Mouse (Mus musculus) C2C12 (cell line): Measurements from ENCODE around the gene Ern1. TPM values are rescaled to one million over a fixed set of nuclear protein-coding genes. Genes with fewer than 3 reads are reported as not detected.
A peak's percentile ranks its signal among the peaks of the same experiment; 100 is the strongest.
"Not testable (repeated sequence)": the region's sequence is repeated elsewhere in the genome, so short reads cannot be mapped to it uniquely, and the experiment has no call there.

Source experiments
- H3K27me3 ChIP-seq: one replicate; pipeline ENCODE4 v1.6.1; 2011; ENCODE audit not compliant: control insufficient read depth, insufficient read depth, insufficient read length
- H3K36me3 ChIP-seq: one replicate; pipeline ENCODE4 v1.6.1; 2011; ENCODE audit not compliant: control insufficient read depth, insufficient read depth
- H3K4me3 ChIP-seq: one replicate; pipeline ENCODE4 v1.5.1; 2011; ENCODE audit warnings: mild to moderate bottlenecking, control low read depth; ENCODE audit not compliant: poor library complexity, insufficient read depth, severe bottlenecking
- H3K79me2 ChIP-seq: one replicate; pipeline ENCODE4 v1.6.1; 2011; ENCODE audit not compliant: control insufficient read depth, insufficient read depth
- H3K79me3 ChIP-seq: one replicate; pipeline ENCODE4 v1.6.1; 2011; ENCODE audit warnings: low read depth, control low read depth
- H3ac ChIP-seq: one replicate; pipeline ENCODE3; 2011; ENCODE audit warnings: low read depth; ENCODE audit not compliant: control insufficient read depth, insufficient read length
- CEBPB ChIP-seq: IDR thresholded peaks from one replicate; pipeline ENCODE4 v1.6.1; 2011; ENCODE audit warnings: low read depth, mild to moderate bottlenecking, control low read depth, moderate library complexity
- CTCF ChIP-seq: IDR thresholded peaks from one replicate; pipeline ENCODE4 v1.5.1; 2011; ENCODE audit not compliant: control insufficient read depth, insufficient read depth, insufficient read length
- FOSL1 ChIP-seq: IDR thresholded peaks from one replicate; pipeline ENCODE4 v1.8.0; 2011; ENCODE audit warnings: mild to moderate bottlenecking, low read length; ENCODE audit not compliant: poor library complexity, insufficient read depth, severe bottlenecking
- MAX ChIP-seq: IDR thresholded peaks from one replicate; pipeline ENCODE4 v1.6.1; 2011; ENCODE audit warnings: mild to moderate bottlenecking, control low read depth
- MYOD1 ChIP-seq: IDR thresholded peaks from one replicate; pipeline ENCODE4 v1.6.1; 2011; ENCODE audit warnings: low read depth; ENCODE audit not compliant: control insufficient read depth, insufficient read length
- MYOG ChIP-seq: IDR thresholded peaks from one replicate; pipeline ENCODE4 v1.6.1; 2011; ENCODE audit not compliant: control insufficient read depth, insufficient read length; ENCODE audit errors: extremely low read depth
- USF1 ChIP-seq: IDR thresholded peaks from one replicate; pipeline ENCODE4 v1.6.1; 2011; ENCODE audit warnings: low read depth, mild to moderate bottlenecking, control low read depth, moderate library complexity
- polyA plus RNA-seq: library from polyadenylated mRNA; unstranded; fragments of >200 nt; fragmentation: generic; extraction: Trizol; gene quantifications from one replicate; pipeline ENCODE4 v1.2.1, GENCODE M21; 2012; ENCODE audit warnings: missing spikeins

The Ern1 gene
- polyA plus RNA-seq, 1 experiment: 6.0 TPM

DNA sequence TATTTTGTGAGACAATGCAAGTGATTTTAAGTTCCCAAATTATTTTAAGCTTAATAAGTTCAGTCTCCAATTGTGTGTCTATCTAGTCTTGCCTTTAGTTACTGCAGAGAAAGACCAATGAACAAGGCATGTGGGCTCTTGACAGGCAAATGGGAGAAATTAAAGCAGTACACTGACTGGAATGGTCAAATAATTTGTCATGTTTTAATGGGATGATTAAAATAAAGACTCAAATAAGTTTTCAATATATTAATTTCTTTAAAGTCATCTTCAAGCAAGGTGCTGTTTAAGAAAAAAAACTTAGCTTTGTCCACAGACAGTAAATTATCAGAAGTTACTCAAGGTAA lies 14.5 kb upstream of the Ern1 start:
- TF ChIP-seq MYOD1: no peak
- peaks cover 8% of the 10 kb centered on the region for H3K79me2 ChIP-seq
- no peak overlapping the region for H3ac ChIP-seq
- H3K4me3 ChIP-seq: no peak overlapping the region
- no peaks in the 10 kb centered on the region for H3K79me3 ChIP-seq
- peaks cover 8% of the 10 kb centered on the region for H3K36me3 ChIP-seq
- H3K27me3 ChIP-seq: no peaks in the 10 kb centered on the region

DNA sequence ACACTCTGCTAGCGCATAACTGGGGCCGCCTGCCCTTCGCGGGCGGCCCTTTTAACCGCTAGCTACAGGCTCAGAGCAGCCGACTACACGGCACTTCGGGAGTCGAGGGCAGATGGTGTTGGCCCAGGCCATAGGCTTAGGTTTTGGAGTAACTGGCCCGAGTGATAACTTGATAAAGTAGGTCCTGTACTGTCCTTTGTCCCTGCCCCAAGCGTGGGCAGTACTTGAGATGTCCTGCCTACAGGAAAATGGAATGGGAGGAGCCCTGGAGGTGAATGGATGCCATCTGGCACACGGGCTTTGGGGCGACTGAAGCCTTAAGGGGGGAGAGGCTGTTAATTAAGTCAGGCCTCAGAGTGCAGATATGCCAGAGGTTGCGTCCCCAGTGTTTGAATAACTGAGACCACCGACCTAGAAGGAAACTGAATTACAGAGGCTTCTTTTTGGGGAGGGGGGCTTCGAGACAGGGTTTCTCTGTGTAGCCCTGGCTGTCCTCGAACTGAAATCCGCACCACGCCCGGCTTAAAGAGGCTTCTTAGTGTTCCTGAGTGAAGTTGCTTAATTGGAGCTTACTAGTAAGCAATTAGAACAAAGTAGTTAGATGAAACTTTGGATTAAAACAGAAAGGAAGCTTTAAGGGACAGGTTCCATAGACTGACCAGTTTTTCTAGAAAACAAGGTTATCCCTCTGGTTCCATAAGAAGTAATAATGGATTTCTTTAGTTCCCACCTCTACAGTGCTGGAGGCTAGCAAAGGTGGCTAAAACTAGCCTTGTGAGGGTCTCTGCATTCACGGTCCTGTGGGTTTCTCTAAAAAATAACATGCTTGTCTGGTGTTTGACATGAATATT lies 13.9 kb upstream of the Ern1 start:
- Histone ChIP-seq H3K79me2 (peaks cover 8% of the 10 kb centered on the region), H3K79me3 (no peaks in the 10 kb centered on the region), H3ac (peak overlapping the region; percentile 75), H3K36me3 (peaks cover 8% of the 10 kb centered on the region), H3K27me3 (no peaks in the 10 kb centered on the region), H3K4me3 (peak overlapping the region; percentile 100)
- TF ChIP-seq CTCF: no peak
- no peak for TF ChIP-seq MYOG
- TF ChIP-seq CEBPB: no peak
- TF ChIP-seq FOSL1: no peak
- TF ChIP-seq MYOD1: no peak
- TF ChIP-seq MAX: no peak
- no peak for TF ChIP-seq USF1

DNA sequence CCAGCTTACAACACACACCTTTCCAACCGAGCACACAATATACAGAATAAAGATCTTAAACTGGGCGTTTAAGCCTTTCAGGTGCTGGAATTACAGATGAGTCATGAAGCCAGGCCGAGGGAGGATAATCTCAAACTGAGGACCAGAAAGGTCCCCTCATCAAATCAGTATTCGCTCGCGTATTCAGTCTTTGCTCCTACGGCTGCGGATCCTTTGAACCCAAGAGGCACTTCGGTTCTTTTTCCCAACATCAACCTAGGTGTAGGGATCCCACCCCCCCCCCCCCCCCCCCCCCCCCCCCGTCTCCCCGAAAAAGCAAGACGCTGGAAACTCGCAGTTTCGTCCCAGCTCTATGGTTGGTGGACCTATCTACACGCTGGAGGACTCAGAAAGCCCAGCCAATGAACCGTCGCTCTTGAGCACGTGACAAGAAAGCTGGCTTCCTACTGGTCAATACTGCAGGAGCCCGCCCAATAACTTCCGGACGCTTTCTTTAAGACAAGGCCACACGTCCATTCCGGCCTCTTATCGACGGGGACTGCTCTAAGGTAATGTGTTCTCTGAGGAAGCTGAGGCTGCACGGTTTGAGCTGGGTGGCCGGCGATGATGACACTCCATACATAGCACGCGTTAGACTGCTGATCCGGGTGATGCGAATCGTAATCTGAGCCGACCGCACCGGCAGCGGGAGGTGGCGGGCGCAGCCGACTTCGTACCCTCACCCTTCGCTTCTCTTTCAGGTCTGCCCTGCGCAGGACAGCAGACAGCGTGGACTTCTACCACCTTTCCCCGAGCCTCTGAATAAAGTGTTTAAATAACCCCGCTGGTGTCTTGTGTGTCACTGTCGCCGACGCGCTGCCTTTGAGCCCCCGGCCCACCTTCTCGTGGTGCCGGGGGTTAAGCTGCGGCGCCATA lies 13.0 kb upstream of the Ern1 start:
- Histone ChIP-seq H3K79me3 (no peaks in the 10 kb centered on the region), H3K4me3 (peak overlapping the region; percentile 100), H3ac (peak overlapping the region; percentile 75), H3K27me3 (no peaks in the 10 kb centered on the region), H3K36me3 (peaks cover 8% of the 10 kb centered on the region), H3K79me2 (peaks cover 8% of the 10 kb centered on the region)
- no peak for TF ChIP-seq FOSL1
- TF ChIP-seq USF1: peak; percentile 99
- no peak for TF ChIP-seq MYOD1
- TF ChIP-seq MAX: peak; percentile 63

DNA sequence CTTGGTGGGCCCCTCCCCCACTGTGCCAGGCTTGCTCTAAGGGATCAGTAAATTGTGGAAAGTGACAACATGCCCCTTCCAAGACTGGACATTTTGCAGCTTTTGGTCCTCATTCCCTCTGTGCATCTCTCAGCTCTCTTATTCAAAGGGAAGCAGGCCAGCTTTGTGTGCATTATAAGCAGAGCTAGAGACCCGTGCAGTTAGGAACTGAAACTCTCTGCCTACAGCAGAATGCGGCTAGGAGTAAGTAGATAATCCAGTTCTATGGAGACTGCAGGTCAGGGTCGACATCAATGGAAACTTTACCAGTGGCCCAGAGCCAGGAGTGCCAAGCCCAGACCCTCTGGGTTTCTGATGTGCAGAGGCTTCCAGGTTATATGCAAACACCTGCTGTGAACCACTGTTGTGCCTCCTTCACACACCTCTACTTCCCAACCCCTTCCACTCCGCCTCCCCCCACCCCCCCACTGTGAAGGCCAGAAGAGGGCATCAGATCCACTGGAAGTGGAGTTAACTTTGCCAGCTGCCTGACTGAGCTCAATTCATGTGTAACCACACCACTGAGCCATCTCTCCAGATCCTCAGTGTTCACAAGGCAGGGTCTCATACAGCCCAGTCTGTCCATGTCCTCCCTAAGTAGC lies 11.2 kb upstream of the Ern1 start:
- TF ChIP-seq FOSL1 (no peak), CTCF (no peak), CEBPB (no peak), MYOD1 (no peak), USF1 (no peak), MYOG (no peak), MAX (no peak)
- Histone ChIP-seq H3K79me2 (peaks cover 8% of the 10 kb centered on the region), H3K4me3 (no peak overlapping the region), H3K79me3 (no peaks in the 10 kb centered on the region), H3K36me3 (peaks cover 8% of the 10 kb centered on the region), H3K27me3 (no peaks in the 10 kb centered on the region), H3ac (no peak overlapping the region)

DNA sequence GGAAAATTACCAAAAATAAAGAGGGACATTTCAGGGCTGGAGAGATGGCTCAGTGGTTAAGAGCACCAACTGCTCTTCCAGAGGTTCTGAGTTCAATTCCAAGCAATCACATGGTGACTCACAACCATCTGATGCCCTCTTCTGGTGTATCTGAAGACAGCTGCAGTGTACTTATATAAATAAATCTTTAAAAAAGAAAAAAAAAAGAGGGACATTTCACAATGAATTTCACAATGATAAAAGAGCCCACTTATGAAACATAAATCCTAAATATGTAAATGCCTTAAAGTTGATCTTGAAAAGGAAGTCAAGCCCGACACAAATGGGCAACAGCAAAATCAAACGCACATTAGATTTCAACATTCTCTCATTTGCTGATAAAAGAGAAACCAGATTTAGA lies 10.3 kb upstream of the Ern1 start:
- Histone ChIP-seq H3K36me3 (peaks cover 8% of the 10 kb centered on the region), H3K79me3 (no peaks in the 10 kb centered on the region), H3K4me3 (no peak overlapping the region), H3ac (no peak overlapping the region), H3K79me2 (peaks cover 8% of the 10 kb centered on the region), H3K27me3 (no peaks in the 10 kb centered on the region)
- TF ChIP-seq CTCF: no peak
- TF ChIP-seq MYOG: no peak
- TF ChIP-seq CEBPB: no peak
- TF ChIP-seq USF1: no peak
- no peak for TF ChIP-seq MAX
- no peak for TF ChIP-seq MYOD1
- no peak for TF ChIP-seq FOSL1

DNA sequence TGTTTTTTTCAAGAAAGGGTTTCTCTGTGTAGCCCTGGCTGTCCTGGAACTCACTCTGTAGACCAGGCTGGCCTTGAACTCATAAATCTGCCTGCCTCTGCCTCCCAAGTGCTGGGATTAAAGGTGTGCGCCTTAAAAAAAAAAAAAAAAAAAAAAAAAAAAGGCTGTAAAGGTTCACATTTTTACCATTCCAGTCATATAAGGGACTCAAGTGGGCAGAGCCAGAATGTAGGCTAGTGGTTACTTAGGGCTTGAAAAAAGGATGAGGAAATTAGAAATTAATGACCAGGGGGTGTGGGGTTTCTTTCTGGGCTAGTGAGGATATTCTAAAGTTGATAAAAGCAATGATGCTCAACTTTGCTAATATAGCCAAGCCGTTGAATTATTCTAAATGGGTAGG lies 9.4 kb upstream of the Ern1 start:
- not testable (repeated sequence) for H3K79me2 ChIP-seq, H3K27me3 ChIP-seq, H3K36me3 ChIP-seq, H3ac ChIP-seq, H3K4me3 ChIP-seq, H3K79me3 ChIP-seq
